Mouse (Mus musculus) ovary, adult 2 months (tissue): ENCODE measurements around the gene Gm21870. TPM values are rescaled to one million over a fixed set of nuclear protein-coding genes. Genes with fewer than 3 reads are reported as not detected.

Experiments
- polyA plus RNA-seq: library from polyadenylated mRNA; depleted of rRNA; stranded (reverse); fragments of >200 nt; gene quantifications from 2 replicates; pipeline ENCODE4 v1.2.3, GENCODE M21; 2012; rRNA removed

Gene Gm21870
- not detected in 2 replicates for polyA plus RNA-seq

DNA sequence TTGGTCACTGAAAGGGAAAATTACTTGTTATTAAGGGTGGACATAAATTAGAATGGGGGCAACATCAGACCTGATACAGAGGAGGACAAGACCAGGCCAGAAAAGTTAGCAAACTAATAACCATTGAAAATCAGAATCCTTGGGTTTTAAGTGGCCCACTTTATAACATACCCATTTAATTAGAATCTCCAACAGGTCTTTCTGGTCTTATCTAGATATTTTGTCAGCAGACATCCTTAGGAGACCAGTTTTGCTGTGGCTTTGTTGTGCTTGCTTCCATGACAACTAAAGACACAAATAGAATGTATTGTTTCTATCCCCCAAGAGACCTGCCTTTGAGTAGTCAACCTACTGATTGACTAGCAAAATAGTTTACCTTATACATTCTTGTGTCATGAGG lies at the start of gene Gm21870:
Gene Gm21870, minus strand, starts transcription at position 101 of the 400 bp plus-strand sequence.

DNA sequence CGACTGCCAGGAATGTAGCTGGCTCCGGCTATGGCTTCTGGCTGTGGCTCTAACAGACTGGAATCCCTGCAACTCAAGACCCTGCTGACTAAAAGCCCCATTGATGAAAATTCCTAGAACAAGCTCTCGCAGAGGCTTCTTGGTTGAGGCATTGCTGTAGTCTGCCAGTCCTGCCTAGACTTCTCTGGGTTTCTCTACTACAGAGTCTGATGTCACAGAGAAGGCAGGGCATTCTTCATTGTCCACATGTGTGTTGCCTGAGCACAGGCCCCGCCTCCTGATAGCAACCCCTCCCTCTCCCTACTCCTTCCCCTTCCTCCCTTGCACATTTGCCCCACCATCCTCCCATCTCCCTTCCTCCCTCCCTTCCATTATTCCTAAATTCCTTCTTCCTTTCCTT lies 30.2 kb downstream of the Gm21870 start, which contains the start of gene Btbd35f6:
Gene Btbd35f6, minus strand, starts transcription at position 101 of the 400 bp plus-strand sequence.

Other genes with a start within 250 kb of the Gm21870 start
- not detected in 2 replicates for gene Btbd35f6, start 30.3 kb downstream of the Gm21870 start, polyA plus RNA-seq
- not detected in 2 replicates for gene Btbd35f9, start 174.7 kb upstream of the Gm21870 start, polyA plus RNA-seq